Mouse (Mus musculus): ENCODE data around the gene Pdss2. TPM values are rescaled to one million over a fixed set of nuclear protein-coding genes. Genes with fewer than 3 reads are reported as not detected.

Gene Pdss2
- total and polyA plus RNA-seq, 2 experiments, result 10.2 to 10.3 TPM

- H3K27ac ChIP-seq (replicated peaks; ENCODE audit: insufficient read depth, low read depth, low read length), result no peak overlapping the region
- 86% methylated on average over 8 of the region's 8 CpGs for WGBS
- no peak overlapping the region for H3K4me3 ChIP-seq (ENCODE audit: insufficient read depth, low read depth, low read length)
- H3K4me1 ChIP-seq (ENCODE audit: control insufficient read depth, insufficient read depth, low read length), result no peaks in the 10 kb centered on the region
- no peaks in the 10 kb centered on the region for H3K36me3 ChIP-seq (ENCODE audit: control insufficient read depth, insufficient read depth, low read length)
- H3K9ac ChIP-seq (ENCODE audit: low read depth, low read length), result no peak overlapping the region
- peaks cover 8% of the 10 kb centered on the region; the same call in 1 of the 2 replicates for H3K79me2 ChIP-seq (ENCODE audit: control insufficient read depth, insufficient read depth, low read length)
- DNase-seq (ENCODE audit: extremely low read depth, low read depth, low spot score), result no peak
- TF ChIP-seq CTCF (IDR thresholded peaks at IDR 0.05; ENCODE audit: low read depth, low read length), result no peak
- TF ChIP-seq POLR2A (IDR thresholded peaks at IDR 0.05; ENCODE audit: extremely low read depth, insufficient read depth, low read length), result no peak
- no peaks in the 10 kb centered on the region for H3K27me3 ChIP-seq (ENCODE audit: control insufficient read depth, insufficient read depth, low read length)
Measured at GRCm38 (mm10) chr10:43323386-43323785, 102.1 kb downstream of the Pdss2 start.

DNA sequence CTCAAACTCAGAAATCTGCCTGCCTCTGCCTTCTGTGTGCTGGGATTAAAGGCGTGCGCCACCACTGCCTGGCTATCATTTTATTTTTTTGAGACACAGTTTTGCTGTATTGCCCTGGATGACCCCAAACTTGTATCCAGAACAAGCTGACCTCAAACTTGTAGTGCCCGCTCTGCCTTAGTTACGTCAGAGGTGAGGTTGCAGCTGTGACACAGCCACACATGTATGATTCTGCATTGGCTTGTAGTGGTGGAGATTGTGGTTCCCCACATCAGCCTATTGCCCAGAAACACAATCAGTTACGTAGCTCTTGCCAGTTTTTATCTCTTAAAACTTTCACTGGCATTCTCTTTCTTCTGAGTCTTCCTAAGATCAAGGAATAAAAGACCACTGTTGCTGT, 108.5 kb downstream of the Pdss2 start:
- 77% methylated on average over 5 of the region's 5 CpGs for WGBS
- no peak for TF ChIP-seq CTCF (IDR thresholded peaks at IDR 0.05; ENCODE audit: low read depth, low read length)
- Histone ChIP-seq H3K4me1 (ENCODE audit: control insufficient read depth, insufficient read depth, low read length) (no peaks in the 10 kb centered on the region), H3K9ac (ENCODE audit: low read depth, low read length) (no peak overlapping the region), H3K27ac (replicated peaks; ENCODE audit: insufficient read depth, low read depth, low read length) (no peak overlapping the region), H3K4me3 (ENCODE audit: insufficient read depth, low read depth, low read length) (no peak overlapping the region), H3K79me2 (ENCODE audit: control insufficient read depth, insufficient read depth, low read length) (peaks cover 4% of the 10 kb centered on the region; the same call in 1 of the 2 replicates), H3K27me3 (ENCODE audit: control insufficient read depth, insufficient read depth, low read length) (no peaks in the 10 kb centered on the region), H3K36me3 (ENCODE audit: control insufficient read depth, insufficient read depth, low read length) (no peaks in the 10 kb centered on the region)
- peak; percentile 53 for DNase-seq (ENCODE audit: extremely low read depth, low read depth, low spot score)

DNA sequence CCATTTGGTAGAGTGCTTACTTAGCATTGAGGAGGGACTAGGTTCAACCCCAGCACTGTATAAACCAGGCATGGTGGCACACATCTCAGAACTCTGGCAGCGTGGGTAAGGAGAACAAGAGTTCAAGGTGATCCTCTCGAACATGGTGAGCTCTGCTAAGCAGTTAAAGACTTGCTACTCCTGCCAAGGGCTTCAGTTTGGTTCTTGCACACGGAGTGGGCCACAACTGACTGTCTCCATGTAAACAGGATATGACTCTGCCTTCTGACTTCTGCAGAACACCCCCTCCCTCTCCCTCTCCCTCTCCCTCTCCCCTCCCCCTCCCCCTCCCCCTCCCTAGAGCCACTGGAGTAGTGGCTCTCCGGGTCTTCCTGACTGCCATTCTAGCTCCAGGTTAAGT, 109.4 kb downstream of the Pdss2 start:
- TF ChIP-seq POLR2A (IDR thresholded peaks at IDR 0.05; ENCODE audit: extremely low read depth, insufficient read depth, low read length), result no peak
- TF ChIP-seq CTCF (IDR thresholded peaks at IDR 0.05; ENCODE audit: low read depth, low read length), result no peak
- H3K27me3 ChIP-seq (ENCODE audit: control insufficient read depth, insufficient read depth, low read length), result no peaks in the 10 kb centered on the region
- H3K79me2 ChIP-seq (ENCODE audit: control insufficient read depth, insufficient read depth, low read length), result peaks cover 4% of the 10 kb centered on the region; the same call in 1 of the 2 replicates
- H3K4me3 ChIP-seq (ENCODE audit: insufficient read depth, low read depth, low read length), result no peak overlapping the region
- no peak overlapping the region for H3K9ac ChIP-seq (ENCODE audit: low read depth, low read length)
- peak; percentile 20 for DNase-seq (ENCODE audit: extremely low read depth, low read depth, low spot score)
- WGBS, result 53% methylated on average over 4 of the region's 4 CpGs
- no peak overlapping the region for H3K27ac ChIP-seq (replicated peaks; ENCODE audit: insufficient read depth, low read depth, low read length)
- no peaks in the 10 kb centered on the region for H3K4me1 ChIP-seq (ENCODE audit: control insufficient read depth, insufficient read depth, low read length)
- no peaks in the 10 kb centered on the region for H3K36me3 ChIP-seq (ENCODE audit: control insufficient read depth, insufficient read depth, low read length)

- no peak overlapping the region for H3K4me3 ChIP-seq (ENCODE audit: insufficient read depth, low read depth, low read length)
- WGBS, result 87% methylated on average over 15 of the region's 15 CpGs
Measured at GRCm38 (mm10) chr10:43331931-43332701, 110.8 kb downstream of the Pdss2 start.

GRCm38 (mm10) chr10:43335874-43336273, 114.6 kb downstream of the Pdss2 start:
- Histone ChIP-seq H3K9ac (ENCODE audit: low read depth, low read length) (no peak overlapping the region), H3K79me2 (ENCODE audit: control insufficient read depth, insufficient read depth, low read length) (peaks cover 3% of the 10 kb centered on the region; the same call in 1 of the 2 replicates), H3K36me3 (ENCODE audit: control insufficient read depth, insufficient read depth, low read length) (no peaks in the 10 kb centered on the region), H3K4me3 (ENCODE audit: insufficient read depth, low read depth, low read length) (no peak overlapping the region), H3K4me1 (ENCODE audit: control insufficient read depth, insufficient read depth, low read length) (peaks cover 6% of the 10 kb centered on the region), H3K27me3 (ENCODE audit: control insufficient read depth, insufficient read depth, low read length) (no peaks in the 10 kb centered on the region), H3K27ac (replicated peaks; ENCODE audit: insufficient read depth, low read depth, low read length) (no peak overlapping the region)
- no peak for DNase-seq (ENCODE audit: extremely low read depth, low read depth, low spot score)
- no peak for TF ChIP-seq POLR2A (IDR thresholded peaks at IDR 0.05; ENCODE audit: extremely low read depth, insufficient read depth, low read length)
- TF ChIP-seq CTCF (IDR thresholded peaks at IDR 0.05; ENCODE audit: low read depth, low read length), result no peak
- 90% methylated on average over 4 of the region's 4 CpGs for WGBS

More at GRCm38 (mm10) chr10:43331931-43332701, 110.8 kb downstream of the Pdss2 start:
- Histone ChIP-seq H3K9ac (ENCODE audit: low read depth, low read length) (no peak overlapping the region), H3K4me1 (ENCODE audit: control insufficient read depth, insufficient read depth, low read length) (no peaks in the 10 kb centered on the region), H3K27me3 (ENCODE audit: control insufficient read depth, insufficient read depth, low read length) (no peaks in the 10 kb centered on the region), H3K79me2 (ENCODE audit: control insufficient read depth, insufficient read depth, low read length) (peaks cover 6% of the 10 kb centered on the region; the same call in 1 of the 2 replicates), H3K27ac (replicated peaks; ENCODE audit: insufficient read depth, low read depth, low read length) (no peak overlapping the region), H3K36me3 (ENCODE audit: control insufficient read depth, insufficient read depth, low read length) (no peaks in the 10 kb centered on the region)
- DNase-seq (ENCODE audit: extremely low read depth, low read depth, low spot score), result no peak
- no peak for TF ChIP-seq CTCF (IDR thresholded peaks at IDR 0.05; ENCODE audit: low read depth, low read length)
- no peak for TF ChIP-seq POLR2A (IDR thresholded peaks at IDR 0.05; ENCODE audit: extremely low read depth, insufficient read depth, low read length)

DNA sequence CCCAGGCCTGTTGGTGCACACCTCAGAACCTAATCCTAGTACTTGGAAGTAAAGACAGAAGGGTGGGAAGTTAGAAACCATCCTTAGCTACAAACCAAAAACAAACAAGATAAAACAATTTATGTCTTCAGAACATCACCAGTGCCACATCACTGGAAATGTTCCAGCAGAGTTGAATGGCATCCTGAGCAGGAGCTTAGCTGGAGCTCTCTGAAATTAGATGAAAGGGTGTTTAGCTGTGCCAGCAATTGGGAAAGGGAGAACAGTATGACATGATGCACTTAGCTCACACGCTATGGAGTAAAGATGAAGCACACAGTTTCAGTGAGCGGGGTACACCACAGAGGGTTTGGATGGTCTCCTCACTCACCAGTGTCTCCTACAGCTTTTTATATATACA, 115.8 kb downstream of the Pdss2 start:
- Histone ChIP-seq H3K79me2 (ENCODE audit: control insufficient read depth, insufficient read depth, low read length) (peaks cover 3% of the 10 kb centered on the region), H3K4me3 (ENCODE audit: insufficient read depth, low read depth, low read length) (no peak overlapping the region), H3K4me1 (ENCODE audit: control insufficient read depth, insufficient read depth, low read length) (peaks cover 6% of the 10 kb centered on the region), H3K27me3 (ENCODE audit: control insufficient read depth, insufficient read depth, low read length) (no peaks in the 10 kb centered on the region), H3K27ac (replicated peaks; ENCODE audit: insufficient read depth, low read depth, low read length) (no peak overlapping the region), H3K36me3 (ENCODE audit: control insufficient read depth, insufficient read depth, low read length) (no peaks in the 10 kb centered on the region), H3K9ac (ENCODE audit: low read depth, low read length) (no peak overlapping the region)
- peak; percentile 73 for DNase-seq (ENCODE audit: extremely low read depth, low read depth, low spot score)
- TF ChIP-seq CTCF (IDR thresholded peaks at IDR 0.05; ENCODE audit: low read depth, low read length) (no peak), POLR2A (IDR thresholded peaks at IDR 0.05; ENCODE audit: extremely low read depth, insufficient read depth, low read length) (no peak)
- 62% methylated on average over 2 of the region's 2 CpGs for WGBS

All from liver, adult 2 months (tissue).